Mouse (Mus musculus): ENCODE results near the gene Rapgef4. TPM values are rescaled to one million over a fixed set of nuclear protein-coding genes. Genes with fewer than 3 reads are reported as not detected.

Rapgef4 gene
- polyA plus RNA-seq, 1 experiment from 2014 or later: 2.9 TPM

Other genes with a start within 250 kb of the Rapgef4 start
- 19.5 and 28.0 TPM in 2 replicates for gene Itga6, start 235.6 kb upstream of the Rapgef4 start, polyA plus RNA-seq (2016; fragmentation: Nextera tagmentation; extraction: Ambion mirVana)
- 34.5 and 56.1 TPM in 2 replicates for gene Pdk1, start 108.0 kb upstream of the Rapgef4 start, polyA plus RNA-seq (2016; fragmentation: Nextera tagmentation; extraction: Ambion mirVana)